Mouse (Mus musculus) gastrocnemius, postnatal 36 days (tissue): ENCODE results near the gene Dynlt1a. TPM values are rescaled to one million over a fixed set of nuclear protein-coding genes. Genes with fewer than 3 reads are reported as not detected.
A peak's percentile ranks its signal among the peaks of the same experiment; 100 is the strongest.
"Not testable (repeated sequence)": the region's sequence is repeated elsewhere in the genome, so short reads cannot be mapped to it uniquely, and the experiment has no call there.

ENCODE experiments used
- DNase-seq, 2 experiments: peaks; one replicate each; pipeline ENCODE4 v3.0.0; 2022
- intact Hi-C: fragments of 180-260 bp; cut with DNase I; formaldehyde crosslinking; loops from one replicate; pipeline ENCODE4 v1.15.1; 2025
- long read RNA-seq, 2 experiments: library from polyadenylated mRNA; stranded (forward); transcript quantifications; one replicate each; pipeline ENCODE4 v2.0.0; 2021
- total RNA-seq, 2 experiments: library from RNA; stranded (reverse); gene quantifications; 2 replicates each; pipeline ENCODE4 v1.2.3; 2021

Dynlt1a gene
- total RNA-seq: 1 to 10 TPM; 2.0 to 4.0 TPM
- long read RNA-seq, experiment 1, partial matches to known transcripts: 0 of 8 reads
- long read RNA-seq, experiment 1, other reads (novel, unspliced or antisense): 5 of 8 reads
- long read RNA-seq, experiment 2, partial matches to known transcripts: 0 of 3 reads
- long read RNA-seq, experiment 2, other reads (novel, unspliced or antisense): 2 of 3 reads

- peak; percentile 99 to 100 for DNase-seq
- intact Hi-C loops: not testable (repeated sequence)
These were observed at the start of gene Dynlt1a for GRCm38 (mm10) chr17:6317339-6317985. Gene Dynlt1a, minus strand, starts transcription at chr17:6317500.

DNA sequence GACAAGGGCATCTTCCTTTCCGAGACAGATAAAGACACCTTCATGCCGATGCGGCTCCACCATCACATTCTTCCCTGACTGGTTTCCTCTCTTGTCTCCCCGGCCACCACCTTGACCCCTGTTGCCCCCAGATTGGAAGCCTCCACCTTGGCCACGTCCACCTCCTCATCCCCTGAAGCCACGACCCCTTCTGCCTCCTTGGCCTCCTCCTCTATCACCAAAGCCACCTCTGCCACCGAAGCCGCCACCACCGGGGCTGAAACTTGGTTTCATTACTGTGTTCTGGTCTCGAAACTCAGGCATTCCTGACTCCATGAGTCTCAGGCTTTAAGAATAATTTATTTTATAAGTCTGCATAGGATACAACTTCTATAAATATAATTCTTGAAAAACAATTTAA lies 38.0 kb upstream of the Dynlt1a start:
- DNase-seq: peak in 1 of 2 experiments; percentile 11
- intact Hi-C loops: not testable (repeated sequence)

DNA sequence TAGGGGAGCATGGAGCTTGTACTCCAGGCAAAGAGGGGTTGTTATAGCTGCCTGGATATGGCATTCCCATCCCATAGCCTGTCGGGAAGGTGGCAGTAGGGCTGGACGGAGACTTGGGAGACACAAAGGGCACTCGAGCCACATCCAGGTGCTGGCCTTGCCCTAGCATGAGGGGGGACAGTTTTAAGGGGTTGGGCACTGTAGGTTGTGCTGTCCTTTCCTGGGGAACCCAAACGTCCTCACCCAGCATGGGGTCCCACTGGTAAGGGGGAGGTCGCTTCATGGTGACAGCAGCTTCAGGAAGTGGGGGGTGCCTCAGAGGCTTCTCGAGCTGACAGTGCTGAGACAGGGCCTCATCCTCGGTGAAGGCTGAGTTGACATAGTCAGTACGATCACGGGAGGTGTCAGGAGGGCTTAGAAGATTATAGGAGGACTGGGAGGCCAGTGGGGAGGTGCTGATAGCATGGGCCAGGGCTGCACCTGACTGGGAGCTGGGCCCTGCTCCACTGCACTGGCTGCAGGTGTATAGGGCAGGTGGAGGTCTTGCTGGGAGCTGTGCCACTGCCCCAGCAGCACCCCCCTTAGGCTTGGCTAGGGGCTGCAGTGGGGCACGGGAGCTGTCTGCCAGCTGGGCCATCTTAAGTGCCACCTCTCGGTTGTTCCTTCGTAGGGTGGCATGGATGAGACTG lies 25.4 kb upstream of the Dynlt1a start:
- intact Hi-C loops, DNase-seq: not testable (repeated sequence)

DNA sequence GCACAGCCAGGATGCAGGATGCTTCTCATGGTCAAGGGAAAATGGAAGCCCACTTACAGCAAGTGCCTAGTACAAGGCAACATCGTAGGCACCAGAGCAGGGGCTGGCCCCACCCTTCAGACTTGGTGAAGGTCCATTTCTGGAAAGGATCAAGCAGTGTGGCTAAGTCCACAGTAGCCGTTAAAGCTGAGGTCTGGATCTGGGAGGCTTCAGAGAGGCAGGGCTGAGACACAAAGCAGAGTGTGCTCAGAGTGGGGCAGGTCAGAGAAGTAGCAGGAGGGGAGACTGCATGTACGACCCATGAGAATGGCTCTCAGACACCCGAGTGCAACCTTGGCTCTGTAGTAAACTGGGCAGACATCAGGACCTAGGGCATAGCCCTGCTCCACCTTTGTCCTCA lies 11.7 kb upstream of the Dynlt1a start:
- DNase-seq, intact Hi-C loops: not testable (repeated sequence)

GRCm38 (mm10) chr17:6327554-6327953 lies 10.3 kb upstream of the Dynlt1a start:
- intact Hi-C loops, DNase-seq: not testable (repeated sequence)

- DNase-seq, intact Hi-C loops: not testable (repeated sequence)
These were observed 8.2 kb upstream of the Dynlt1a start for GRCm38 (mm10) chr17:6325543-6325942.

DNA sequence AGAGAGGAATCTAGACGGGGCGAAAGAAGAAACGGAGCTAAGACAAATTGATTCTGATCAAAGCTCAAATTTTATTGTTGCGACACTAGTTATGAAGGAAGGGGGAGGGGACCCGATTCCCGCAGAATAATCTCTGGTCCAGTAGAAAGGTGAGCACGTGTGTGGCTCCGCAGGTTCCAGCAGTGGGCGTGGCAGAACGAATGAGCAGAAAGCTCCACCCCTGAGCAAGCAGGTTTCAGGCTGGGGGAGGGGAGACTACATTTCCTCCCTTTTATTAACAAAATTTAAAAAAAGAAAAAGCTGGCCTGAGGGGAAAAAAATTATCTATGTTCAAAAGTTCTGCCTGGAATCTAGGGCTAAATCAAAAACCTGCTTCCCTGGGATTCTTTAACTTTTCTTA lies 7.7 kb upstream of the Dynlt1a start:
- DNase-seq, intact Hi-C loops: not testable (repeated sequence)

- DNase-seq, intact Hi-C loops: not testable (repeated sequence)
These were observed 4.4 kb upstream of the Dynlt1a start for GRCm38 (mm10) chr17:6321778-6322101.

DNA sequence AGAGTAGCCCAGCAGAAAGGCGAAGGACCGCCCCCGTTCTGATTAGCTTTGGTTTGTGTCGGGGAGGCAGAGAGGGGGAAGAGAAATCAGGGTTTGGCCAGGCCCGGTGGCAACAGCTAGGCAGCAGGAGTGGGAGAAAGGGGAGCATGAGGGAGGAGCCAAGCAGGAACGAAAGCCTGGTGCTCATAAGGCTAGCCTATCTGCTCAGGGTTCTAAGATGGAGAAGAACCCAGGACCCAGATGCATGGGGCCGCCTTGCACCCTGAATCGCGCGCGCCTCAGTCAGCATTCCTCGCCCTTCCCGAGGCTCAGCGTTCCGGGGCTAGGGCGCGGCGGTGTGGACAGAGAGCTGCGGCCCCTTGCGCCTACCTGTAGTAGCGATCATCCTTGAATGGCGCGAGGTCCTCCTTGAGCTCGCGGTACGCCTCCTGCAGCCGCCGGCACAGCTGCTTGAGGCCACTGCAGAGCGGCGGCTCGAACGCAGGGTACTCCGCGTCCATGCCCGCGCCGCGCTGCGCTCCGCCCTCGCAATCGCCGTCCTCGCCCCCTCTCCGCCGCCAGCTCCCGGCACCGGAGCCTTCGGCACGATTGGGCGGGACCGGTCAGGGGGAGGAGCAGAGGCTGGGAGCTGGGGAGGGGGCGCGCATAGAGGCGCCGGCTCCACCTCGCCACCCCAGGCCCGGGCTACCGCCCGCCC lies 3.9 kb upstream of the Dynlt1a start:
- intact Hi-C loops, DNase-seq: not testable (repeated sequence)

GRCm38 (mm10) chr17:6316379-6317126 lies 747 bp downstream of the Dynlt1a start:
- intact Hi-C loops: not testable (repeated sequence)
- peak; percentile 28 to 57 for DNase-seq

DNA sequence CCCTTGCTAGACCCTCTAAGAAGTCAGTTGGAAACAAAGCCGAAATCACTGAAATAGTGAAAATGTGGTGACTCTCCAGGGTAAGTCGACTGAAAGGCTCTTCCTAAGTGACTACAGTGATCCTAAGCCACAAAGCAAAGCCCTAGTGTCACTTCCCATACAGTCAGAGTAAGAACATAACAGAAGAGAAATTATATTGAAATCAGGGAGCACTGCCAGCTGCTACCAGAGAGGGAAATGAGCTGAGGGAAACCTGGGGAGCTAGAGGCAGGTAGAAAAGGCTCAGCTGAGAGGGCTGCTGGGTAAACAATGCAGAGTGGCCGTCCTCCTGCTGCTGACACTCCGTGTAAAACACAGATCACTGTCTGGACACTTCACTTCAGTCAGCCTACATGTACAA lies 1.6 kb downstream of the Dynlt1a start:
- intact Hi-C loops, DNase-seq: not testable (repeated sequence)

DNA sequence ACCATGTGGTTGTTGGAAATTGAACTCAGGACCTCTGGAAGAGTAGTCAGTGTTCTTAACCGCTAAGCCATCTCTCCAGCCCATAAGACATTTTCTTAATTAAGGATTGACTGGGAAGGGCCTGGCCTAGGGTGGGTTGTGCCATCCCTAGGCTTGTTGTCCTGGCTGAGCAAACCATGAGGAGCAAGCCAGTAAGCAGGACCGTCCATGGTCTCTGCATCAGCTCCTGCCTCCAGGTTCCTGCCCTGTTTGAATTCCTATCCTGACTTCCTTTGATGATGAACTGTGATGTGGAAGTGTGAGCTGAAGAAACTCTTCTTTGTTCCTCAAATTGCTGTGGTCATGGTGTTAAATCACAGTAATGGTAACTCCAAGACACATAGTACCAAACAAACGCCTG lies 2.8 kb downstream of the Dynlt1a start:
- intact Hi-C loops, DNase-seq: not testable (repeated sequence)

- intact Hi-C loops, DNase-seq: not testable (repeated sequence)
These were observed 4.5 kb downstream of the Dynlt1a start for GRCm38 (mm10) chr17:6312755-6313154.

GRCm38 (mm10) chr17:6311716-6312115 lies 5.6 kb downstream of the Dynlt1a start:
- intact Hi-C loops, DNase-seq: not testable (repeated sequence)

- intact Hi-C loops, DNase-seq: not testable (repeated sequence)
These were observed 10.8 kb downstream of the Dynlt1a start for GRCm38 (mm10) chr17:6306503-6306902.

DNA sequence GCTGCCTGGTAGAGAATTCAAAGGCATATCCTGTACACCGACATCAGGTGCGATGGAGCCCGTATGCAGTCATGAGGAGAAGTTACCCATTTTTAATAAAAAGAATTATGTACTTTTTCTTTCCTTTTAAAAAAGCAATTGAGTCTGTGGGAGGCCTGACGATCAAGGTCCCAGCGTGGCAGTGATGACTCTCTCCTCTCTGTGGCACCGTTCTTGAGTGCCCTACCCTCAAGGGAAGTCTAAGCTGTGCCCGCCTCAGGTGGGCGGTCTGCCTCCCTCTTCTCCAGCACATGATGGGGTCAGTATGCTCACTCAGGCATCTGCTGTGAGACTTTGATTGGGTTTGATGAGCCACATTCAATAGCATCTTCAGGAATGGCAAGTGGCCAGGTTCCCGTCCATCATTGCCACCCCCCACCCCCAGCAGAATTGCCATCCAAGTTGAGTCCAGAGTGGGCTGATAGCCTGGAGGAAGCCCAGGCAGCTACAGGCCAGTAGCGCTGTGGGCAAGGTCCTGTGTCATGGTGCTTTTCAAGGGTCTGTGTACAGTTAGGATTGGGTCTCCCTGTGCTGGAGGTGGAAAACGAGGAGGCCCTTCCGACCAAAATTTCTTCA lies 11.5 kb downstream of the Dynlt1a start:
- DNase-seq, intact Hi-C loops: not testable (repeated sequence)

DNA sequence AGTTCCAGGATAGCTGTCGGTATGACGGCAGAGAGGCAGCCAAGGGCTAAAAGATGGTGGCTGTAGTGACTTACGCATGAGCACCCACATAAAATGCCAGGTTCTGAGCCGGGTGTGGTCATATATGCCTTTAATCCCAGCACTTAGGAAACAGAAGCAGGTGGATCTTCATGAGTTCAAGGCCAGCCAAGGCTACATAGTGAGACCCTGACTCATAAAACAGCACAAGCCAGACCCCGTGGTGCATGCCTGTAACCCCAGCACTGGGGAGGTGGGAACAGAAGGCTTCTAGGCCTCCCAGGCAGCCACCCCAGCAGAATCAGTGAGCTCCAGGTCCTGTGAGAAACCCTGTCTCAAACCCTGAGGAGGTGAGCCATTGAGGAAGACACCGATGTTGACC lies 12.4 kb downstream of the Dynlt1a start:
- DNase-seq, intact Hi-C loops: not testable (repeated sequence)

DNA sequence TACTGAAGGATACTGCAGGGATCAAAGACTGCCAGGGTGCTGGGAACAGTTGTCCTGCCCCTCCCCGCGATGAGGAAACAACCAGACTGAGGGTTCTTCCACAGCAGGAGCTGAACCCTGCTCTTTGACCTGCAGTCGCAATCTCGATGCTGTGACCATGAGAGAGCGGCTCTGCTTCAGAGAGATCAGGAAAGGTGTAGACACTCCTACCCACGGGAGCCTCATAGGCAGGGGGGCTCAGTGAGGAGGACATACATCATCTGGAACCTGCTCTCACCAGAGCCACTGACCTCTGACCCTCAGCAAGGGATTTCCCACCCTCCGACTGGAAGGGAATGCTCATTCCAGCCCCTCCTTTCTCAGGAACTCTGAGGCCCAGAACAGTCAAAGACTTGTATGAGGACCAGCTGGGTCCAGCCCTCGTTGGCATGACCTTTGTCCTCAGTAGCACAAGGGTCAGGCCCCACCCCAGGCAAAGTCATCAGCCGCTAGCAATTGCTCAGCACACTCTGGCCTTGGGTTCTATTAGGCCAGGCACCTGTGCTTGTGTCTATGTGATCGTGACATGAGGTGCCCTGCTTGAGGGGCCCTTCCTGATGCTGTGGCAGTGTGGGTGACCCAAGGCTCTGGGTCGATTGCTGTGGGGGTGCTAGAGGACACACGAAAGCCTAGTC lies 17.0 kb downstream of the Dynlt1a start:
- DNase-seq, intact Hi-C loops: not testable (repeated sequence)
